Mouse (Mus musculus): ENCODE measurements around the gene Ptgr1. TPM values are rescaled to one million over a fixed set of nuclear protein-coding genes. Genes with fewer than 3 reads are reported as not detected.

Gene Ptgr1
- total RNA-seq, 2 experiments from 2014 or later: 66.6 to 72.7 TPM

- ATAC-seq (replicated peaks; ENCODE audit: poor library complexity): no peak
These were observed 54.4 kb downstream of the Ptgr1 start for GRCm38 (mm10) chr4:58932541-58932940.

- peak; percentile 57 for ATAC-seq (replicated peaks; ENCODE audit: poor library complexity)
These were observed 59.3 kb downstream of the Ptgr1 start for GRCm38 (mm10) chr4:58927661-58928060.

GRCm38 (mm10) chr4:58926120-58926519, 60.8 kb downstream of the Ptgr1 start:
- no peak for ATAC-seq (replicated peaks; ENCODE audit: poor library complexity)

GRCm38 (mm10) chr4:58925664-58926063, 61.3 kb downstream of the Ptgr1 start:
- ATAC-seq (replicated peaks; ENCODE audit: poor library complexity): no peak

GRCm38 (mm10) chr4:58923933-58924332, 63.0 kb downstream of the Ptgr1 start:
- ATAC-seq (replicated peaks; ENCODE audit: poor library complexity): peak; percentile 63

Other genes with a start within 250 kb of the Ptgr1 start
- 0.12 and 0.17 TPM in 2 replicates for gene Olfr267, start 199.4 kb downstream of the Ptgr1 start, total RNA-seq (2015)
- gene Olfr267, start 199.4 kb downstream of the Ptgr1 start, total RNA-seq (2017): 0.08 TPM in 1 of 2 replicates, not detected in the other
- 108 and 109 TPM in 2 replicates for gene Ecpas, start 74.4 kb downstream of the Ptgr1 start, total RNA-seq (2015)
- 75.8 and 86.8 TPM in 2 replicates for gene Ecpas, start 74.4 kb downstream of the Ptgr1 start, total RNA-seq (2017)
- gene Zkscan16, start 43.5 kb downstream of the Ptgr1 start, total RNA-seq (2015): not detected in 2 replicates
- gene Zkscan16, start 43.5 kb downstream of the Ptgr1 start, total RNA-seq (2017): not detected in 2 replicates
- gene Dnajc25, start 7.9 kb upstream of the Ptgr1 start, total RNA-seq (2015): 24.8 and 25.3 TPM in 2 replicates
- 22.8 and 29.8 TPM in 2 replicates for gene Dnajc25, start 7.9 kb upstream of the Ptgr1 start, total RNA-seq (2017)
- gene Gm20503, start 16.1 kb upstream of the Ptgr1 start, total RNA-seq (2015): 0.22 TPM in 1 of 2 replicates, not detected in the other
- not detected in 2 replicates for gene Gm20503, start 16.1 kb upstream of the Ptgr1 start, total RNA-seq (2017)
- 168 and 189 TPM in 2 replicates for gene Gng10, start 48.0 kb upstream of the Ptgr1 start, total RNA-seq (2015)
- 86.1 and 106 TPM in 2 replicates for gene Gng10, start 48.0 kb upstream of the Ptgr1 start, total RNA-seq (2017)
- not detected in 2 replicates for gene AI481877, start 151.9 kb upstream of the Ptgr1 start, total RNA-seq (2015)
- not detected in 2 replicates for gene AI481877, start 151.9 kb upstream of the Ptgr1 start, total RNA-seq (2017)
- gene Ugcg, start 202.1 kb upstream of the Ptgr1 start, total RNA-seq (2015): 65.5 and 90.4 TPM in 2 replicates
- gene Ugcg, start 202.1 kb upstream of the Ptgr1 start, total RNA-seq (2017): 37.4 and 62.2 TPM in 2 replicates

Data from megakaryocyte progenitor cell, adult 5-6 weeks (primary cell).